Mouse (Mus musculus) ovary, adult 10 weeks (tissue): ENCODE results near the gene Igf2bp2. TPM values are rescaled to one million over a fixed set of nuclear protein-coding genes. Genes with fewer than 3 reads are reported as not detected.

ENCODE experiments used
- polyA plus RNA-seq: library from polyadenylated mRNA; stranded (reverse); fragments of 350-450 nt; fragmentation: Illumina TruSeq; extraction: RNeasy Lipid Tissue Mini Kit (QIAGEN cat#74804); gene quantifications from one replicate; pipeline ENCODE4 v1.2.3, GENCODE M21; 2014

The Igf2bp2 gene
- 15.6 TPM for polyA plus RNA-seq

GRCm38 (mm10) chr16:22162512-22163455 is at the start of gene Igf2bp2:
Gene Igf2bp2 (minus strand): TSS chr16:22163299.

GRCm38 (mm10) chr16:22009099-22009584 is 154.0 kb downstream of the Igf2bp2 start, which contains the start of gene Senp2:
Gene Senp2 (plus strand): TSS chr16:22009484.

Other genes with a start within 250 kb of the Igf2bp2 start
- 2.9 TPM for gene Tmem41a, start 215.7 kb downstream of the Igf2bp2 start, polyA plus RNA-seq
- gene Liph, start 167.6 kb downstream of the Igf2bp2 start, polyA plus RNA-seq: 0.37 TPM
- 57.2 TPM for gene Senp2, start 153.8 kb downstream of the Igf2bp2 start, polyA plus RNA-seq
- 354 TPM for gene Tra2b, start 102.7 kb upstream of the Igf2bp2 start, polyA plus RNA-seq